ENCODE assay signal across 15 mouse cellular contexts in genomic region chr4:77717792-77718191, GRCm38 (mm10).
"Had no signal": no experiment of that assay in that cellular context is flagged by ENCODE, and none has a peak within 500 bp of the region (broad histone marks: within the 10 kb centered on the region; RNA-seq: fewer than 3 reads in every experiment).

No protein-coding gene starts in this region.

- H3K9ac ChIP-seq: neural tube, embryonic 15.5 days; stomach, embryonic 15.5 days had no signal

- H3K4me2 ChIP-seq: neural tube, embryonic 15.5 days; stomach, embryonic 15.5 days had no signal

- H3K4me3 ChIP-seq: neural tube, embryonic 15.5 days; stomach, embryonic 15.5 days had no signal

- DNase-seq: retina, postnatal 1 day; right cerebral cortex, adult 18-20 months; right cerebral cortex, postnatal 14 days; right cerebral cortex, postnatal 25 days; right cerebral cortex, postnatal 4 days; spleen, adult 18-20 months; thymus, adult 18-20 months; thymus, adult 2 months; thymus, postnatal 14 days; thymus, postnatal 25 days; thymus, postnatal 36 days; thymus, postnatal 4 days had no signal

- H3K9me3 ChIP-seq: neural tube, embryonic 15.5 days; stomach, embryonic 15.5 days had no signal

- H3K27me3 ChIP-seq: neural tube, embryonic 15.5 days; stomach, embryonic 15.5 days had no signal

- H3K4me1 ChIP-seq: stomach, embryonic 15.5 days had no signal

- H3K27ac ChIP-seq: neural tube, embryonic 15.5 days; stomach, embryonic 15.5 days; stomach, postnatal 0 days had no signal

- H3K36me3 ChIP-seq: neural tube, embryonic 15.5 days; stomach, embryonic 15.5 days had no signal
